Mouse (Mus musculus): ENCODE measurements around the gene Rfx7. TPM values are rescaled to one million over a fixed set of nuclear protein-coding genes. Genes with fewer than 3 reads are reported as not detected.
"Not testable (repeated sequence)": the region's sequence is repeated elsewhere in the genome, so short reads cannot be mapped to it uniquely, and the experiment has no call there.

The Rfx7 gene
- total RNA-seq, 2 experiments from 2014 or later = 25.3 to 26.1 TPM

- no peak for DNase-seq (ENCODE audit: low spot score in 2 of 2)
Observed at GRCm38 (mm10) chr9:72537086-72537485, 5.0 kb downstream of the Rfx7 start.

- DNase-seq (ENCODE audit: low spot score in 2 of 2) = no peak
Observed at GRCm38 (mm10) chr9:72543590-72543989, 11.6 kb downstream of the Rfx7 start.

- no peak for DNase-seq (ENCODE audit: low spot score in 2 of 2)
Observed at GRCm38 (mm10) chr9:72558780-72559179, 26.7 kb downstream of the Rfx7 start.

- peak in 1 of 2 experiments; percentile 15 for DNase-seq (ENCODE audit: low spot score in 2 of 2)
Observed at GRCm38 (mm10) chr9:72560316-72560715, 28.3 kb downstream of the Rfx7 start.

GRCm38 (mm10) chr9:72563277-72563676 is 31.2 kb downstream of the Rfx7 start:
- DNase-seq (ENCODE audit: low spot score in 2 of 2) = no peak

- DNase-seq (ENCODE audit: low spot score in 2 of 2) = no peak
Observed at GRCm38 (mm10) chr9:72567116-72567515, 35.1 kb downstream of the Rfx7 start.

GRCm38 (mm10) chr9:72580216-72580615 is 48.2 kb downstream of the Rfx7 start:
- DNase-seq (ENCODE audit: low spot score in 2 of 2) = no peak

- no peak for DNase-seq (ENCODE audit: low spot score in 2 of 2)
Observed at GRCm38 (mm10) chr9:72590861-72591260, 58.8 kb downstream of the Rfx7 start.

- DNase-seq (ENCODE audit: low spot score in 2 of 2) = no peak
Observed at GRCm38 (mm10) chr9:72592016-72592415, 60.0 kb downstream of the Rfx7 start.

GRCm38 (mm10) chr9:72594656-72595055 is 62.6 kb downstream of the Rfx7 start:
- DNase-seq (ENCODE audit: low spot score in 2 of 2) = not testable (repeated sequence)

- DNase-seq (ENCODE audit: low spot score in 2 of 2) = no peak
Observed at GRCm38 (mm10) chr9:72600142-72600541, 68.1 kb downstream of the Rfx7 start.

GRCm38 (mm10) chr9:72609771-72610170 is 77.7 kb downstream of the Rfx7 start:
- no peak for DNase-seq (ENCODE audit: low spot score in 2 of 2)

- peak in 1 of 2 experiments; percentile 55 for DNase-seq (ENCODE audit: low spot score in 2 of 2)
Observed at GRCm38 (mm10) chr9:72613884-72614283, 81.8 kb downstream of the Rfx7 start.

GRCm38 (mm10) chr9:72614786-72615480 is 82.9 kb downstream of the Rfx7 start:
- DNase-seq (ENCODE audit: low spot score in 2 of 2) = no peak

- DNase-seq (ENCODE audit: low spot score in 2 of 2) = no peak
Observed at GRCm38 (mm10) chr9:72618037-72618436, 86.0 kb downstream of the Rfx7 start.

GRCm38 (mm10) chr9:72623605-72624004 is 91.6 kb downstream of the Rfx7 start:
- DNase-seq (ENCODE audit: low spot score in 2 of 2) = no peak

- no peak for DNase-seq (ENCODE audit: low spot score in 2 of 2)
Observed at GRCm38 (mm10) chr9:72627598-72627997, 95.6 kb downstream of the Rfx7 start.

- no peak for DNase-seq (ENCODE audit: low spot score in 2 of 2)
Observed at GRCm38 (mm10) chr9:72628591-72628990, 96.6 kb downstream of the Rfx7 start.

- no peak for DNase-seq (ENCODE audit: low spot score in 2 of 2)
Observed at GRCm38 (mm10) chr9:72632198-72632597, 100.2 kb downstream of the Rfx7 start.

GRCm38 (mm10) chr9:72635134-72635533 is 103.1 kb downstream of the Rfx7 start:
- DNase-seq (ENCODE audit: low spot score in 2 of 2) = peak in 1 of 2 experiments; percentile 41

- DNase-seq (ENCODE audit: low spot score in 2 of 2) = no peak
Observed at GRCm38 (mm10) chr9:72636547-72636946, 104.5 kb downstream of the Rfx7 start.

GRCm38 (mm10) chr9:72637243-72637642 is 105.2 kb downstream of the Rfx7 start:
- DNase-seq (ENCODE audit: low spot score in 2 of 2) = no peak
